2 mouse cellular contexts compared by ENCODE assay signal in genomic region chr9:48478808-48479207, GRCm38 (mm10).
A peak's percentile ranks its signal among the peaks of the same experiment; 100 is the strongest.
TF ChIP-seq lines count a peak whose summit lies in the region.

No protein-coding gene starts in this region.

TF ChIP-seq in CH12.LX, 34 proteins besides CTCF, POLR2A, EP300 and RAD21:
- TF ChIP-seq JUND (conservative IDR thresholded peaks at IDR 0.05; ENCODE audit: low read depth, low read length), result no peak
- no peak for TF ChIP-seq MAX (IDR thresholded peaks at IDR 0.05; ENCODE audit: low read length)
- no peak for TF ChIP-seq KAT2A (IDR thresholded peaks at IDR 0.05; ENCODE audit: insufficient replicate concordance, low read length)

TF ChIP-seq in MEL, 35 proteins besides CTCF, POLR2A, EP300 and RAD21:
- TF ChIP-seq MXI1 (IDR thresholded peaks at IDR 0.05; ENCODE audit: low read depth, low read length) (peak; percentile 80), BHLHE40 (IDR thresholded peaks at IDR 0.05; ENCODE audit: borderline replicate concordance, low read depth, low read length) (peak; percentile 76), USF1 (IDR thresholded peaks at IDR 0.05; ENCODE audit: low read depth, low read length) (no peak), MYC (IDR thresholded peaks at IDR 0.05; ENCODE audit: low read depth, low read length) (peak; percentile 74; the same call in 1 of the 2 replicates), MAX (IDR thresholded peaks at IDR 0.05; ENCODE audit: low read length) (peak; percentile 58; the same call in 1 of the 2 replicates), HCFC1 (IDR thresholded peaks at IDR 0.05; ENCODE audit: low read depth, low read length) (0 out of 2 replicates have a peak, but pooled peaks have one; percentile 22), KAT2A (conservative IDR thresholded peaks at IDR 0.05; ENCODE audit: low read depth, low read length) (no peak), E2F4 (IDR thresholded peaks at IDR 0.05; ENCODE audit: borderline replicate concordance, low read depth, low read length) (no peak), TCF12 (IDR thresholded peaks at IDR 0.05; ENCODE audit: low read depth, low read length) (peak; percentile 20; the same call in 1 of the 2 replicates), ETS1 (IDR thresholded peaks at IDR 0.05; ENCODE audit: low read depth, low read length) (peak; percentile 48), SIN3A (IDR thresholded peaks at IDR 0.05; ENCODE audit: low read length) (peak; percentile 63)
